Mouse (Mus musculus) liver, embryonic 13.5 days (tissue): Measurements from ENCODE around the gene Tmem120b. TPM values are rescaled to one million over a fixed set of nuclear protein-coding genes. Genes with fewer than 3 reads are reported as not detected.

Experiments
- ATAC-seq: fragments of 200-750 bp; cut with Nextera tagmentation; 2 replicates; pipeline ENCODE4 v1.8.0; 2017; ENCODE audit warnings: low read depth, mild to moderate bottlenecking, moderate number of reproducible peaks, moderate library complexity
- DNase-seq: peaks from one replicate; pipeline ENCODE4 v3.0.0; 2022
- H3K27ac ChIP-seq: fragments of 300-500 bp; sonication (generic); 2 replicates; pipeline ENCODE4 v1.5.1; 2015; ENCODE audit warnings: moderate library complexity, mild to moderate bottlenecking, inconsistent platforms
- H3K27me3 ChIP-seq: fragments of 300-500 bp; sonication (generic); 2 replicates; pipeline ENCODE4 v1.6.1; 2015; ENCODE audit warnings: mild to moderate bottlenecking, inconsistent platforms
- H3K36me3 ChIP-seq: fragments of 300-500 bp; sonication (generic); 2 replicates; pipeline ENCODE4 v1.6.1; 2015; ENCODE audit warnings: mild to moderate bottlenecking, inconsistent platforms
- H3K4me1 ChIP-seq: fragments of 300-500 bp; sonication (generic); replicated peaks from 2 replicates; pipeline ENCODE4 v1.6.1; 2015; ENCODE audit warnings: inconsistent platforms
- H3K4me2 ChIP-seq: fragments of 300-500 bp; sonication (generic); 2 replicates; pipeline ENCODE4 v1.6.1; 2015; ENCODE audit warnings: inconsistent platforms, mild to moderate bottlenecking, moderate library complexity
- H3K4me3 ChIP-seq: fragments of 300-500 bp; sonication (generic); replicated peaks from 2 replicates; pipeline ENCODE4 v1.5.1; 2015; ENCODE audit warnings: mild to moderate bottlenecking, inconsistent platforms
- H3K9ac ChIP-seq: fragments of 300-500 bp; sonication (generic); 2 replicates; pipeline ENCODE4 v1.6.1; 2015; ENCODE audit warnings: mild to moderate bottlenecking, inconsistent platforms
- H3K9me3 ChIP-seq: fragments of 300-500 bp; sonication (generic); replicated peaks from 2 replicates; pipeline ENCODE4 v1.6.1; 2016; ENCODE audit warnings: inconsistent platforms
- WGBS: fragments of 180-500 bp; shearing (Covaris S2); methylation state at CpG from one replicate; pipeline ENCODE4 v1.1.7; 2015; ENCODE audit not compliant: insufficient replicate concordance; 5-methylcytosine and 5-hydroxymethylcytosine counted together
- polyA plus RNA-seq: library from polyadenylated mRNA; unstranded; fragments of >200 nt; fragmentation: Nextera tagmentation; extraction: Ambion mirVana; gene quantifications from 2 replicates; pipeline ENCODE4 v1.2.1, GENCODE M21; 2015

Gene Tmem120b
- polyA plus RNA-seq, 1 experiment from 2014 or later, result 24.2 TPM

GRCm38 (mm10) chr5:123033646-123034160 is 34.5 kb upstream of the Tmem120b start:
- Histone ChIP-seq H3K4me1 (peaks cover 27% of the 10 kb centered on the region), H3K36me3 (peaks cover 20% of the 10 kb centered on the region), H3K4me2 (no peak overlapping the region), H3K4me3 (no peak overlapping the region), H3K9me3 (no peaks in the 10 kb centered on the region), H3K9ac (no peak overlapping the region), H3K27ac (no peak overlapping the region), H3K27me3 (no peaks in the 10 kb centered on the region)
- ATAC-seq (no peak), DNase-seq (no peak)
- 57% methylated on average over 7 of the region's 7 CpGs for WGBS

GRCm38 (mm10) chr5:123035089-123035488 is 33.1 kb upstream of the Tmem120b start:
- Histone ChIP-seq H3K4me2 (peak overlapping the region; percentile 23), H3K9ac (peak overlapping the region; percentile 26; the same call in 1 of the 2 replicates), H3K36me3 (peaks cover 8% of the 10 kb centered on the region), H3K4me1 (peaks cover 38% of the 10 kb centered on the region), H3K27ac (peak overlapping the region; percentile 72), H3K27me3 (no peaks in the 10 kb centered on the region), H3K4me3 (no peak overlapping the region), H3K9me3 (no peaks in the 10 kb centered on the region)
- DNase-seq (no peak), ATAC-seq (peak; percentile 64)
- 84% methylated on average over 4 of the region's 4 CpGs for WGBS

GRCm38 (mm10) chr5:123035564-123035963 is 32.7 kb upstream of the Tmem120b start:
- WGBS, result 29% methylated on average over 6 of the region's 6 CpGs
- peaks cover 43% of the 10 kb centered on the region for H3K4me1 ChIP-seq
- peak; percentile 72 for ATAC-seq
- no peak overlapping the region for H3K4me3 ChIP-seq
- H3K27me3 ChIP-seq, result no peaks in the 10 kb centered on the region
- DNase-seq, result no peak
- peak overlapping the region; percentile 72 for H3K27ac ChIP-seq
- peaks cover 4% of the 10 kb centered on the region for H3K36me3 ChIP-seq
- H3K9me3 ChIP-seq, result no peaks in the 10 kb centered on the region
- peak overlapping the region; percentile 26; the same call in 1 of the 2 replicates for H3K9ac ChIP-seq
- peak overlapping the region; percentile 23 for H3K4me2 ChIP-seq

DNA sequence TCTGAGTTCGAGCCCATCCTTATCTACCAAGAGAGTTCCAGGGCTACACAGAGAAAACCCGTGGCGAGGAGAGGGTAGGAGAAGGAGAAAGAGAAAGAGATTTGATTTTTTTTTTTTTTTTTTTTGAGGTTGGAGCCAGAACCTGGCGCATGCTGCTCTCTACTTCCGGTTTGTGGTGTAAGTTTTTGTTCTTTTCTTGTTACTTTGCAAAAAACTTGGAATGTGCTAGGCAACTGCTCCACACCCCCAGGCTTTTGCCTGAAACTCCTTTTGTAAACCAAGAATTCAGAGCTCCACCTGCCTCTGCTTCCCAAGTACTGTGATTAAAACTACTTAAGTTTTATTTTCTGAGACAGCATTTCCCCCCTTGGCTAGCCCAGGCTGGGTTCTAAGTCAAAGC is 30.1 kb upstream of the Tmem120b start:
- Histone ChIP-seq H3K36me3 (no peaks in the 10 kb centered on the region), H3K4me1 (peaks cover 53% of the 10 kb centered on the region), H3K4me2 (0 out of 2 replicates have a peak overlapping the region, but pooled peaks have one; percentile 76), H3K9ac (no peak overlapping the region), H3K27me3 (no peaks in the 10 kb centered on the region), H3K4me3 (no peak overlapping the region), H3K9me3 (no peaks in the 10 kb centered on the region), H3K27ac (no peak overlapping the region)
- no peak for ATAC-seq
- DNase-seq, result no peak
- 46% methylated on average over 5 of the region's 5 CpGs for WGBS

GRCm38 (mm10) chr5:123039120-123039752 is 29.0 kb upstream of the Tmem120b start:
- ATAC-seq (peak; percentile 87), DNase-seq (peak; percentile 83)
- Histone ChIP-seq H3K9me3 (no peaks in the 10 kb centered on the region), H3K4me2 (peak overlapping the region; percentile 76), H3K27me3 (no peaks in the 10 kb centered on the region), H3K27ac (peak overlapping the region; percentile 80), H3K36me3 (no peaks in the 10 kb centered on the region), H3K4me1 (peaks cover 53% of the 10 kb centered on the region), H3K4me3 (peak overlapping the region; percentile 56), H3K9ac (peak overlapping the region; percentile 68)
- WGBS, result under 1% methylated on average over 25 of the region's 25 CpGs

- H3K9ac ChIP-seq, result no peak overlapping the region; the same call in 1 of the 2 replicates
- DNase-seq (no peak), ATAC-seq (no peak)
- no peak overlapping the region for H3K4me3 ChIP-seq
- peak overlapping the region; percentile 1 for H3K27ac ChIP-seq
- WGBS, result 15% methylated on average over 7 of the region's 7 CpGs
- peak overlapping the region; percentile 23 for H3K4me2 ChIP-seq
- H3K9me3 ChIP-seq, result no peaks in the 10 kb centered on the region
- H3K4me1 ChIP-seq, result peaks cover 39% of the 10 kb centered on the region
- H3K36me3 ChIP-seq, result no peaks in the 10 kb centered on the region
- H3K27me3 ChIP-seq, result no peaks in the 10 kb centered on the region
These were observed 27.4 kb upstream of the Tmem120b start for GRCm38 (mm10) chr5:123040796-123041195.

- peak; percentile 37 for DNase-seq
These were observed 24.4 kb upstream of the Tmem120b start for GRCm38 (mm10) chr5:123043856-123044255.

GRCm38 (mm10) chr5:123045561-123046295 is 22.5 kb upstream of the Tmem120b start:
- Histone ChIP-seq H3K9ac (no peak overlapping the region), H3K27me3 (no peaks in the 10 kb centered on the region), H3K4me1 (peaks cover 17% of the 10 kb centered on the region), H3K36me3 (no peaks in the 10 kb centered on the region), H3K27ac (no peak overlapping the region), H3K4me3 (no peak overlapping the region), H3K9me3 (no peaks in the 10 kb centered on the region), H3K4me2 (no peak overlapping the region)
- DNase-seq, result no peak
- ATAC-seq, result no peak
- 27% methylated on average over 9 of the region's 9 CpGs for WGBS

More at GRCm38 (mm10) chr5:123043856-123044255, 24.4 kb upstream of the Tmem120b start:
- Histone ChIP-seq H3K4me2 (no peak overlapping the region), H3K27me3 (no peaks in the 10 kb centered on the region), H3K9me3 (no peaks in the 10 kb centered on the region), H3K4me1 (peaks cover 25% of the 10 kb centered on the region), H3K36me3 (no peaks in the 10 kb centered on the region), H3K27ac (no peak overlapping the region), H3K9ac (no peak overlapping the region), H3K4me3 (no peak overlapping the region)
- whole genome bisulfite sequencing, result 11% methylated on average over 7 of the region's 7 CpGs
- ATAC-seq, result no peak

GRCm38 (mm10) chr5:123046916-123047315 is 21.3 kb upstream of the Tmem120b start, which contains the start of gene Morn3:
Gene Morn3 (minus strand): TSS chr5:123047016.
- Histone ChIP-seq H3K9ac (no peak within 1 kb of the TSS), H3K9me3 (0 out of 2 replicates have a peak, but pooled peaks cover 4% of the 10 kb centered on the region), H3K27ac (no peak within 1 kb of the TSS), H3K36me3 (no peaks in the 10 kb centered on the region), H3K4me3 (no peak within 1 kb of the TSS), H3K4me2 (no peak within 1 kb of the TSS), H3K27me3 (no peaks in the 10 kb centered on the region), H3K4me1 (peaks cover 8% of the 10 kb centered on the region)
- 58% methylated on average over 3 of the region's 3 CpGs for WGBS
- DNase-seq, result no peak
- no peak; the same call in 1 of the 2 replicates for ATAC-seq

DNA sequence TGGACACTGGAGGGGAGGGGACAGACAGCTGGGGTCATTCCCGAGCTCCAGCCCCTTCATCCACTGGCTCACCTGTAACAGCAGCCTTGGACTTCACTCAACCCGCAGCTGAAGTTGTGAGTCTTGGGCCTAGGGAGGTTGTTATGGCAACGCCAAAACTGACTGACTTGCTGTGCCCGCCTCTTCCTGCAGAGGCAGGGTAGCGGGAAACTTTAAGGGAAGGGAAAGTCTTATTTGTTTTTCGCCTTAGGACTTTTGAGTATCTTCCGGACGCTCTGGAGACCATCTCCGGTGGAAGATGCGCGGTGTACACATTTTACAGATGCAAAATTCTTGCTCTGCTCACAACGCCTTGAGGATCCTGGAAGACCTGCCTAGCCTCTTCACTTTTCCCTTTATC is 18.9 kb upstream of the Tmem120b start:
- Histone ChIP-seq H3K4me2 (peak overlapping the region; percentile 49), H3K9me3 (0 out of 2 replicates have a peak, but pooled peaks cover 6% of the 10 kb centered on the region), H3K36me3 (no peaks in the 10 kb centered on the region), H3K9ac (peak overlapping the region; percentile 44; the same call in 1 of the 2 replicates), H3K27ac (no peak overlapping the region), H3K27me3 (no peaks in the 10 kb centered on the region), H3K4me1 (peaks cover 8% of the 10 kb centered on the region), H3K4me3 (peak overlapping the region; percentile 33)
- WGBS, result 2% methylated on average over 12 of the region's 12 CpGs
- ATAC-seq (0 out of 2 replicates have a peak, but pooled peaks have one; percentile 21), DNase-seq (peak; percentile 37)

DNA sequence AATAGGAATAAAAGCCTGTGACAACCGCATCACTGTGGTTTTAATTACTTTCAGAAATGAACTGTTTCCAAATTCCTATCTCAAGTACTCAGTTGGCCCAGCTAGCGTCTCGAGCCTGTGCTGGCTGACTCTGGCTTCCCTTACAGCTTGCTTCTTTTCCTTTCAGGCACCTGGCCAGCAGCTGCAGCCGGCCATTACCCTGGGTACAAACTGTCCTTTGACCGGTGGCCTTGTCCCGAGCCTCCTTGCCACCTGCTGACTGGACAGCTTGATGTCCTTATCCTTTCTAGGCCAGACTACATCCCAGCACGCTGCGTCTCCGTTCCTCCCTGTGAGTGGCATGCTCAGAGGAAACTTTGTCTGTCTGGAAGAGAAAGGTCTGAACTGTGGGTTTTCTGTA is 17.3 kb upstream of the Tmem120b start:
- no peak overlapping the region for H3K4me2 ChIP-seq
- H3K4me3 ChIP-seq, result no peak overlapping the region
- 0 out of 2 replicates have a peak, but pooled peaks cover 6% of the 10 kb centered on the region for H3K9me3 ChIP-seq
- 83% methylated on average over 9 of the region's 9 CpGs for WGBS
- H3K9ac ChIP-seq, result no peak overlapping the region
- H3K27ac ChIP-seq, result no peak overlapping the region
- ATAC-seq (no peak), DNase-seq (no peak)
- H3K36me3 ChIP-seq, result no peaks in the 10 kb centered on the region
- no peaks in the 10 kb centered on the region for H3K27me3 ChIP-seq
- peaks cover 8% of the 10 kb centered on the region for H3K4me1 ChIP-seq
